In the genomic region with DNA sequence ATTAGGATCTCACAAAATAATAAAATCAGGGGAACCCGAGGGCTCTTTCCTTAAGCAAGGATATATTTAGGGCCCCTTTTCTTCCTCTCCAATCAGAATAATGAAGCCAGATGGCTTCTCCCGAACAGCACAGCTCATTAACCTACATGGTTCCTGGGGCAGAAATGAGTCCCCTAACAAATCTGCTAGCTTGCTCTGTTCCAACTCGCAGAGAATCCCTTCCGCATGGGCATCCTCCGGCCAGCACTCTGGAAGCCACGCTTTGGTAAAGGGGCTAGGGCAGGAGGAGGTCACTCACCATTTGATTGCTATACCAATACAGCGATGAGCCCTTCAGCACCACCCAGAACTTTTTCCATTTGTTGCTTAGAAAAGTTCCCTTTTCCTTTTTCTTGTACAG, we compare ENCODE assay signal across 11 mouse cellular contexts.
DNase-seq lines count a peak whose midpoint lies in the region; ATAC-seq lines count a peak whose summit lies in the region.
"Had no signal": no experiment of that assay in that cellular context is flagged by ENCODE, and none has a peak within 500 bp of the region (broad histone marks: within the 10 kb centered on the region; RNA-seq: fewer than 3 reads in every experiment).

No protein-coding gene starts in this region.

- H3K4me3 ChIP-seq in liver, embryonic 15.5 days (replicated peaks), result no peak overlapping the region
- H3K4me3 ChIP-seq in liver, embryonic 11.5 days (ENCODE audit: low read depth, low read length), result no peak overlapping the region

- H3K4me1 ChIP-seq in liver, embryonic 15.5 days (replicated peaks), result no peaks in the 10 kb centered on the region
- H3K4me1 ChIP-seq in liver, embryonic 11.5 days (replicated peaks; ENCODE audit: control insufficient read depth, insufficient read depth, low read length), result no peaks in the 10 kb centered on the region

- no peak for ATAC-seq in liver, embryonic 15.5 days (ENCODE audit: insufficient read depth)
- ATAC-seq in liver, embryonic 11.5 days (replicated peaks; ENCODE audit: low FRiP score), result no peak
- ATAC-seq in cerebellum, adult (ENCODE audit: insufficient number of reproducible peaks, low FRiP score, low TSS enrichment), result peak; percentile 89
- peak; percentile 16 for ATAC-seq in megakaryocyte progenitor cell, adult 5-6 weeks (replicated peaks; ENCODE audit: poor library complexity)
- ATAC-seq: lung, postnatal 0 days had no signal

- no peaks in the 10 kb centered on the region for H3K36me3 ChIP-seq in liver, embryonic 15.5 days (replicated peaks)
- no peaks in the 10 kb centered on the region for H3K36me3 ChIP-seq in liver, embryonic 11.5 days (ENCODE audit: control insufficient read depth, insufficient read depth, low read length)

- no peak overlapping the region for H3K9ac ChIP-seq in liver, embryonic 15.5 days
- H3K9ac ChIP-seq in liver, embryonic 11.5 days (ENCODE audit: low read depth, low read length), result no peak overlapping the region

- no peak for DNase-seq in liver, embryonic 11.5 days (ENCODE audit: low spot score)
- DNase-seq in cerebellum, adult 9-11 months, result peak; percentile 84
- no peak for DNase-seq in MN1 (ENCODE audit: low spot score)
- DNase-seq in embryo, embryonic 10.5 days (ENCODE audit: low spot score), result no peak
- DNase-seq in left cerebral cortex, adult 11 months (ENCODE audit: low spot score), result no peak
- DNase-seq: adrenal gland, postnatal 25 days; heart, postnatal 36 days had no signal

- no peaks in the 10 kb centered on the region for H3K9me3 ChIP-seq in liver, embryonic 15.5 days (replicated peaks)
- no peaks in the 10 kb centered on the region for H3K9me3 ChIP-seq in liver, embryonic 11.5 days (ENCODE audit: control insufficient read depth, low read length)

- peak overlapping the region; percentile 7; the same call in 1 of the 2 replicates for H3K4me2 ChIP-seq in liver, embryonic 15.5 days
- no peak overlapping the region for H3K4me2 ChIP-seq in liver, embryonic 11.5 days

- no peak overlapping the region for H3K27ac ChIP-seq in liver, embryonic 15.5 days (replicated peaks)
- H3K27ac ChIP-seq in liver, embryonic 11.5 days (ENCODE audit: low read depth, low read length), result no peak overlapping the region

- H3K27me3 ChIP-seq in liver, embryonic 15.5 days, result no peaks in the 10 kb centered on the region
- H3K27me3 ChIP-seq in liver, embryonic 11.5 days (replicated peaks; ENCODE audit: control insufficient read depth, insufficient read depth, low read length), result no peaks in the 10 kb centered on the region

- WGBS in liver, embryonic 15.5 days (ENCODE audit: insufficient replicate concordance), result 47% methylated on average over 7 of the region's 7 CpGs
- WGBS in liver, embryonic 11.5 days, result 75% methylated on average over 7 of the region's 7 CpGs

Comparison
In these comparisons a context has a peak if more than half of its experiments do, and no peak if none do; other contexts are left out.
1. ATAC-seq: peak in cerebellum, adult (single experiment) and megakaryocyte progenitor cell, adult 5-6 weeks (single experiment); none in liver, embryonic 15.5 days (single experiment) and liver, embryonic 11.5 days (single experiment).